In genomic region chr16:10415976-10416375, GRCm38 (mm10) we compare ENCODE assay signal across 11 mouse cellular contexts. TPM values are rescaled to one million over a fixed set of nuclear protein-coding genes. Genes with fewer than 3 reads are reported as not detected.
DNase-seq lines count a peak whose midpoint lies in the region; ATAC-seq lines count a peak whose summit lies in the region.
"Had no signal": no experiment of that assay in that cellular context is flagged by ENCODE, and none has a peak within 500 bp of the region (broad histone marks: within the 10 kb centered on the region; RNA-seq: fewer than 3 reads in every experiment).

No protein-coding gene starts in this region.

- peaks cover 17% of the 10 kb centered on the region for H3K4me1 ChIP-seq in hindbrain, embryonic 10.5 days (replicated peaks)

- no peaks in the 10 kb centered on the region for H3K27me3 ChIP-seq in hindbrain, embryonic 10.5 days (ENCODE audit: insufficient read depth, poor library complexity, severe bottlenecking)
- H3K27me3 ChIP-seq: heart, embryonic 13.5 days had no signal

- H3K4me3 ChIP-seq in hindbrain, embryonic 10.5 days, result no peak overlapping the region
- H3K4me3 ChIP-seq: heart, embryonic 13.5 days had no signal

- 77% methylated on average over 6 of the region's 6 CpGs for WGBS in hindbrain, embryonic 10.5 days

- peak; percentile 45 for ATAC-seq in megakaryocyte progenitor cell, adult 5-6 weeks (replicated peaks; ENCODE audit: poor library complexity)

- H3K27ac ChIP-seq in hindbrain, embryonic 10.5 days, result no peak overlapping the region
- H3K27ac ChIP-seq: heart, embryonic 13.5 days had no signal

- peaks cover 5% of the 10 kb centered on the region; the same call in 1 of the 2 replicates for H3K9me3 ChIP-seq in hindbrain, embryonic 10.5 days
- H3K9me3 ChIP-seq: G1E; heart, embryonic 13.5 days had no signal

- H3K36me3 ChIP-seq in hindbrain, embryonic 10.5 days, result peaks cover 79% of the 10 kb centered on the region

- peak; percentile 26 for DNase-seq in gastrocnemius, adult 18-20 months (ENCODE audit: low spot score)
- no peak for DNase-seq in gastrocnemius, postnatal 25 days
- DNase-seq in thymus, postnatal 25 days, result peak; percentile 22
- DNase-seq in thymus, postnatal 10 days (ENCODE audit: low spot score in 2 of 2), result no peak
- DNase-seq in kidney, adult 9 months, result peak; percentile 75
- no peak for DNase-seq in hindbrain, embryonic 10.5 days (ENCODE audit: low spot score)
- DNase-seq in left cerebral cortex, adult 11 months (ENCODE audit: low spot score), result no peak

RNA-seq across cellular contexts. Expression of gene Nubp1, which starts 4.2 kb away (rescaled TPM):
- 1 to 10 TPM; 5.6 to 5.7 TPM for total RNA-seq in gastrocnemius, adult 18-20 months (2021)
- total RNA-seq in gastrocnemius, postnatal 25 days (2021), result 1 to 10 TPM; 6.3 to 6.6 TPM
- 35.9 and 40.7 TPM in 2 replicates for total RNA-seq in megakaryocyte progenitor cell, adult 5-6 weeks (2015)
- total RNA-seq in megakaryocyte progenitor cell, adult 5-6 weeks (2017), result 41.5 and 48.7 TPM in 2 replicates
- polyA plus RNA-seq in hindbrain, embryonic 10.5 days (2016; fragmentation: Nextera tagmentation; extraction: Ambion mirVana), result 73.5 and 77.1 TPM in 2 replicates

RNA-seq across cellular contexts. Expression of gene Tekt5, which starts 20.7 kb away (rescaled TPM):
- not detected for total RNA-seq in gastrocnemius, adult 18-20 months (2021)
- total RNA-seq in gastrocnemius, postnatal 25 days (2021), result not detected
- 0.10 TPM in 1 of 2 replicates, not detected in the other for total RNA-seq in megakaryocyte progenitor cell, adult 5-6 weeks (2015)
- total RNA-seq in megakaryocyte progenitor cell, adult 5-6 weeks (2017), result 0.27 TPM in 1 of 2 replicates, not detected in the other
- polyA plus RNA-seq in hindbrain, embryonic 10.5 days (2016; fragmentation: Nextera tagmentation; extraction: Ambion mirVana), result 0.11 and 0.16 TPM in 2 replicates
- polyA plus RNA-seq: macrophage had no signal

RNA-seq across cellular contexts. Expression of gene Tvp23a, which starts 31.2 kb away (rescaled TPM):
- total RNA-seq in gastrocnemius, adult 18-20 months (2021), result under 1 TPM; 0.16 to 0.21 TPM
- under 1 TPM; 0.36 to 0.40 TPM for total RNA-seq in gastrocnemius, postnatal 25 days (2021)
- not detected in 2 replicates for total RNA-seq in megakaryocyte progenitor cell, adult 5-6 weeks (2015)
- total RNA-seq in megakaryocyte progenitor cell, adult 5-6 weeks (2017), result 0.03 TPM in 1 of 2 replicates, not detected in the other
- polyA plus RNA-seq in hindbrain, embryonic 10.5 days (2016; fragmentation: Nextera tagmentation; extraction: Ambion mirVana), result 19.6 and 24.9 TPM in 2 replicates
- polyA plus RNA-seq: G1E, macrophage had no signal

Comparison
In these comparisons a context has a peak if more than half of its experiments do, and no peak if none do; other contexts are left out.
1. DNase-seq: peak in gastrocnemius, adult 18-20 months (single experiment), thymus, postnatal 25 days (single experiment) and kidney, adult 9 months (single experiment); none in gastrocnemius, postnatal 25 days (single experiment), thymus, postnatal 10 days (0 of 2), hindbrain, embryonic 10.5 days (single experiment) and left cerebral cortex, adult 11 months (single experiment).
2. RNA of gene Nubp1, which starts 4.2 kb away (total RNA-seq): 35.9 to 48.7 TPM in megakaryocyte progenitor cell, adult 5-6 weeks; 6.3 to 6.6 TPM in gastrocnemius, postnatal 25 days and 5.6 to 5.7 TPM in gastrocnemius, adult 18-20 months; every median in the first group is over 4 times any median in the second.